Mouse (Mus musculus): Measurements from ENCODE around the gene Npcd.
A peak's percentile ranks its signal among the peaks of the same experiment; 100 is the strongest.

DNA sequence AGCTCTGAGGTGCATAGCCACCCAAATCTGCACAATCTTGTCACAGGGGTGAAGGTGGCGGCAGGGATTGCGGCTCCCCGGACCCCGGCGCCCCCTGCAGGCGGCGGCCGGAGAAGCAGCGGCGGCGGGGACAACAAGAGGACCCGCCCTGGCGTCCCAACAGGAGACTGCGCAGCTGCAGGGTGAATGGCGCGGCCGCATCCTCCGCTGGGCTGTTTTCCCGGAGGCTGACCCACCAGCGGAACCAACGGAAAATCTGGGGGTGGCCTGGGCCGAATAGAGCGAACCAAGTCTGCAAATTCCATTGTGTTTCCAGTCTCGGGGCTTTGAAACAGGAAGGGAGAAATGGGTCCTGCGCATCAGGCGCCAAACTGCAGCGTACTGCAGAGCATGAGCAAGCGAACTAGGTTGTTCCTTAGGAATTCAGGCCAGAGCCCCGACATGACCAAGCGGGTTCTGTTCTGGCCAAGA, 49.4 kb upstream of the Npcd start:
- peak; percentile 54 for TF ChIP-seq CTCF (IDR thresholded peaks at IDR 0.05; ENCODE audit: borderline replicate concordance, insufficient read depth, low read length)
- TF ChIP-seq POLR2A (IDR thresholded peaks at IDR 0.05; ENCODE audit: low read depth, low read length): peak; percentile 70

All from embryonic fibroblast, embryonic 13.5 days (primary cell).